Mouse (Mus musculus) liver (tissue): ENCODE data around the gene Mtus2.

Experiments used
- DNase-seq: peaks from one replicate; pipeline ENCODE4 v3.0.0-alpha.2; 2020; ENCODE audit warnings: mixed read lengths

Mtus2 gene

DNA sequence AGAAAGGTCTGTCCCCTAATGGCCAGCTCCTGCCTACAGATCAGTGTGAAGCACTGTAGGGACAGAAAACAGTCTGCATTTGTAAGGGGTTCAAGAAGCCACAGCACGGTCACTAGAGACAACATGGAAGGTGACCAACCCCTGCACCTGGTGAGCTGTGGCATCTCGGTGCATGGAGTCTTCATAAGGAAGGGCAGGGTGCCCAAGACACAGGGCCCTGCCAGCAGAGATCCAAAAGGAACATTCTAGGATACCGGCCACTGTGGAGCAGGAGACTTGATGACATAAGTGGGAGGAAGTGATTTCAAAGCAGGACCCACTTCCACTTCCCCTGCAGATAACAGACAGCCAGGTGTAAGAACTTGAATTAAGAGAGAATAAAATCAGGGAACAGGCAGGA, 398.7 kb downstream of the Mtus2 start:
- no peak for DNase-seq

DNA sequence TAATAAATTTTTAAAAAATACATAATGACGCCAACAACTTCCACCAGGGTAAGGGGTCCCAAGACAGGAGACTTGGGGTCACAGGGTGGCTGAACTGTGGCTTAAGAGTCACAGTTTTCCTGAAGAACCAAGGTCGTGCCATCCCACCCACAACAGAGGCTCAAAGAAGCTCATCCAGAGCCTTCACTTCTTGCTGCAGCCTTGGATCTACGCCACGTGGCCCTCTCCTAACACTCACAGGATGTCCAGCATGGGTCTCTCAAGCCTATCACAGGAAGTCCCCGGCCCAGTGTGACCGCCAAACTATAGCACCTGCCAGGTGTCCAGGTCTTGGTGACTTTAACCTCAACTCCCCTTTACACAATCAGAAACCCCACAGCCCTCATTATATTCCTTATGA, 400.0 kb downstream of the Mtus2 start:
- no peak for DNase-seq

GRCm38 (mm10) chr5:148359131-148359530, 402.0 kb downstream of the Mtus2 start:
- no peak for DNase-seq

DNA sequence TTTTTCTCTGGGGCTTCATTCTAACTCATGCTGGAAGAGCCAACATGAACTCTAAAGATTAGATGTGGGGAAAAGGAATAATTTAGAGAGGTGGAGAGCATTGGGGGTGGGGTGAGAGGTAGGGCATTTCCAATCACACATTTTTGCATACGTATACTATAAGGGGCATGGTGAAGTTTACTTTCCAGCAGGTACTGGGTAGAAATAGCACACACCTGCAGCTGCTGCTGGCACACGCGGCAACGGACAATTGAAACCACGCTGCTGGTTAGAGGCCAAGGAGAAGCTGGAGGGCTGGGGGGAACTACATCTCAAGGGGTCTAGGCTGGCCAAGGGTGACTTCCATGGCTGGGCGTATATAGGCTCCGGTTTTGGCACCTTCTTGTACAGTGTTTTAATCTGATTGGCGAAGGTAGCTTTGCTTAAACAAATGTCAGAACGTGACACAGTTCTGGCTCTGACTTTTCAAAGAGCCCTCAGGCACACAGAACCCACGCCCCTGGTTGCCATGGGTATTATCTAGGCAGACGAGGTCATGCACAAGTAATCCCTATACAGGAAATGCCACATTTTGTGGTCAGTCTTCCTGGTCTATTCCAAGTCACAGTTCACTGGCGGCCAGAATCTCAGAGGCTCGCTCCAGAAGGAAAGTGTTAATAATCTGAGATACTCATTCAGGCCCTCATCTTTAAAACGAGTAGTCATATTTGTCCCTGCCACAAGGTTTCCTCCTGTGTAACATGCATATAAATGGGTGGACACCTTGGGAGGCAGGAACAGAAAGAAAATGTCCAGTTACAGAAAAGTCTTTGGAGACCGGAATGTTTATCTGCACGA, 404.0 kb downstream of the Mtus2 start:
- peak; percentile 49 for DNase-seq

DNA sequence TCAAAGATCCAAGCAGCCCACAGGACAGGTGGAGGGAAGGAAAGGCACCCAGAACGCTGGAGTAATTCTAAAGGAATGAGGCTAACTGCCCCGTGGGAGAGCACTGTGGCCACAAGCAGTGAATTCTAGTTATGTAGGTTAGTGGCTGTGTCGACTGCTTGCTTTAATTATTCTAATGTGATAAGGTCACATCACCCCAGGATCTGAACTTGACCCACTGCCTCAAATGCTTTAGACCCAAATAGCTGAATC, 404.6 kb downstream of the Mtus2 start:
- DNase-seq = no peak

GRCm38 (mm10) chr5:148362296-148362695, 405.2 kb downstream of the Mtus2 start:
- no peak for DNase-seq

- DNase-seq = no peak
Observed at GRCm38 (mm10) chr5:148363441-148364113, 406.5 kb downstream of the Mtus2 start.
